Mouse (Mus musculus) hindbrain, embryonic 10.5 days (tissue): Measurements from ENCODE around the gene Gpr84. TPM values are rescaled to one million over a fixed set of nuclear protein-coding genes. Genes with fewer than 3 reads are reported as not detected.

Source experiments
- DNase-seq: peaks from one replicate; pipeline ENCODE4 v3.0.0-alpha.2; 2017; ENCODE audit warnings: low spot score
- H3K27ac ChIP-seq: fragments of 300-500 bp; sonication (generic); 2 replicates; pipeline ENCODE4 v1.5.1; 2016; ENCODE audit warnings: mild to moderate bottlenecking, moderate library complexity
- H3K27me3 ChIP-seq: fragments of 300-500 bp; sonication (generic); 2 replicates; pipeline ENCODE4 v1.6.1; 2016; ENCODE audit warnings: mild to moderate bottlenecking; ENCODE audit not compliant: poor library complexity, insufficient read depth, severe bottlenecking
- H3K36me3 ChIP-seq: fragments of 300-500 bp; sonication (generic); 2 replicates; pipeline ENCODE4 v1.6.1; 2016; ENCODE audit warnings: mild to moderate bottlenecking, moderate library complexity
- H3K4me1 ChIP-seq: fragments of 300-500 bp; sonication (generic); replicated peaks from 2 replicates; pipeline ENCODE4 v1.6.1; 2016; ENCODE audit warnings: mild to moderate bottlenecking
- H3K4me3 ChIP-seq: fragments of 300-500 bp; sonication (generic); 2 replicates; pipeline ENCODE4 v1.5.1; 2016; ENCODE audit warnings: mild to moderate bottlenecking, moderate library complexity
- H3K9me3 ChIP-seq: fragments of 300-500 bp; sonication (generic); 2 replicates; pipeline ENCODE4 v1.6.1; 2016; ENCODE audit warnings: mild to moderate bottlenecking, moderate library complexity
- WGBS: fragments of 180-500 bp; shearing (Covaris S2); methylation state at CpG from one replicate; pipeline ENCODE4 v1.1.7; 2016; 5-methylcytosine and 5-hydroxymethylcytosine counted together
- polyA plus RNA-seq: library from polyadenylated mRNA; unstranded; fragments of >200 nt; fragmentation: Nextera tagmentation; extraction: Ambion mirVana; gene quantifications from 2 replicates; pipeline ENCODE4 v1.2.1, GENCODE M21; 2016

Gpr84 gene
- 0.31 and 0.36 TPM in 2 replicates for polyA plus RNA-seq

GRCm38 (mm10) chr15:103310365-103310910, at the start of gene Gpr84:
Gene Gpr84 (minus strand): TSS chr15:103310612.
- H3K36me3 ChIP-seq = peaks cover 14% of the 10 kb centered on the region
- DNase-seq = no peak
- peaks cover 35% of the 10 kb centered on the region for H3K27me3 ChIP-seq
- 66% methylated on average over 6 of the region's 6 CpGs for WGBS
- no peaks in the 10 kb centered on the region for H3K9me3 ChIP-seq
- H3K27ac ChIP-seq = no peak within 1 kb of the TSS
- peaks cover 57% of the 10 kb centered on the region for H3K4me1 ChIP-seq
- no peak within 1 kb of the TSS for H3K4me3 ChIP-seq

DNA sequence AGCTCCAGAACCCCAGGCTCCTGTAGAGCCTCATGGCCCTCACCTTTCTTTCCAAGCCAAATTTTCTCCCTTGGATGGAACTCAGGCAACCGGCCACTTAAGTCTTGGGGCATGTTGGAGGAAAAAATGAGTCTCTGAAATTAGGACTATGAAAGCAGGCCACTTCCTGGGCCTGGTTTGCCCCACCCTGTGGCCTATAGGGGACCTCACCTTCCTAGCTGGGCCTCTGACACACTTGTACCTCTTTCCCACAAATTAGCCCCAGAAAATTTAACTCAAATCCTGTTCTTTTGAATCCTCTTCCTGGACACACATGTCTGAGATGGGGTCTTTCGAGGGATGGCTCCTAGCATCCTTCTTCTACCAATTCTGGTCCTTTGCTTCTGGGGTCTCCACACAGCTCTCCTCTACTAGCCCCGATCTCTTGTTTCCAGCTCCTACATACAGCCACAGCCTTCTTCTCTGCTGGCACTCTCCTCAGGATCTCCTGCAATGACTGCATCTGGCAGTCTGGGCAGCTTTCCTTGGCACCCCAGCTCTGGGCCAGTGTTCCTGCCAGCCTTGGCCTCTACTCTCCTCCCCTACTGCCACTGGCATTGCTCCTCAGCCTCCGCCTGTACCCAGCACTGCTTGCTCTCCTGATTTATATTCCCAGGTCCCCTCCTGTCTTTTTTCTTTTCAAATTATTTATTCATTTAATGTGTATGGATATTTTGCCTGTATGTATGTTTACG, 49.6 kb upstream of the Gpr84 start:
- WGBS = 93% methylated on average over 5 of the region's 5 CpGs
- Histone ChIP-seq H3K4me1 (peaks cover 31% of the 10 kb centered on the region), H3K36me3 (peaks cover 23% of the 10 kb centered on the region)

GRCm38 (mm10) chr15:103359122-103359510, 48.7 kb upstream of the Gpr84 start:
- no peak overlapping the region for H3K4me3 ChIP-seq
- peaks cover 32% of the 10 kb centered on the region for H3K36me3 ChIP-seq
- no peaks in the 10 kb centered on the region for H3K27me3 ChIP-seq
- peak overlapping the region; percentile 53; the same call in 1 of the 2 replicates for H3K27ac ChIP-seq
- no peaks in the 10 kb centered on the region for H3K9me3 ChIP-seq
- 67% methylated on average over 1 of the region's 1 CpGs for whole genome bisulfite sequencing
- DNase-seq = no peak
- H3K4me1 ChIP-seq = peaks cover 22% of the 10 kb centered on the region

More for the DNA sequence above, 49.6 kb upstream of the Gpr84 start:
- Histone ChIP-seq H3K4me3 (no peak overlapping the region), H3K27ac (no peak overlapping the region), H3K9me3 (no peaks in the 10 kb centered on the region), H3K27me3 (no peaks in the 10 kb centered on the region)
- DNase-seq = no peak

DNA sequence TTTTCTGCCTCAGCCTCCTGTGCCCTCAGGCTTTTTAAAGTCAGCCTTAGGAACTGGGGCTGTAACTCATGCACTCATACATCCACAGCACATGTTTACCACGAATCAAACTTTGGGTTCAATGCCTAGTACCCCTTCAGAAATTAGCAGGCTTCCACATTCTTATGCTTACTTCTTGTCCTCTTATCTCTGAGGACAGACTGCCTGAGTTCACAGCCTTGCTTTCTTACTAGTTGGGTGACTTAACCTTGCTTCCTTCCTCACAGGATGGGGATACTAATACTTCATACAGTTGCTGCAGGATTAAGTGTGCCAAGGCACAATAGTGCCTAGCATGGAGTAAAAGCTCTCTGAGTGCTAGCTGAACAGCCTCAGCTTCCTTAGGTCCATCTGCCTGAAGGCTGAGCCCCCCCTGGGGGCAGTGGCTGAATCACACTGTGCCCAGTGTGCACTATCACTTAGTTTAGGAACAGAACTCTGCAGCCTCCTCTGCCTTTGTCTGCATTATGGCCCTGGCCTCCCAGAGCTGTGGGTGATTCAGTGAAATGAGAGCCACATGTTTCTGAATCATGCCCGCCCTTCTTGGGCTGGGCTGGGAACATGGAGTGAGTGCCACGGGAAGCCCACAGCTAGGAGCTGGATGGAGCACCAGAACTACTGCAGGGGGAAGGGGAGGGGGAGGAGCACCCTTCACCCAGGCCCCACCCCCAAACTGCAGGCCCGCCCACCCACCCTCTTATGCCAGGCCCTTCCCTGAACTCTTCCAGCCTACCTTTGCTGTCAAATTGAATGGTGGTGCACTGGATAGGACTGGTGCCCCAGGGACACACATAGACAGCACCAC, 48.1 kb upstream of the Gpr84 start:
- no peak for DNase-seq
- H3K4me3 ChIP-seq = no peak overlapping the region
- no peaks in the 10 kb centered on the region for H3K27me3 ChIP-seq
- peak overlapping the region; percentile 53; the same call in 1 of the 2 replicates for H3K27ac ChIP-seq
- WGBS = 30% methylated on average over 4 of the region's 4 CpGs
- H3K9me3 ChIP-seq = no peaks in the 10 kb centered on the region
- peaks cover 38% of the 10 kb centered on the region for H3K36me3 ChIP-seq
- H3K4me1 ChIP-seq = peaks cover 19% of the 10 kb centered on the region

- no peaks in the 10 kb centered on the region for H3K27me3 ChIP-seq
- H3K9me3 ChIP-seq = no peaks in the 10 kb centered on the region
- no peak overlapping the region for H3K4me3 ChIP-seq
- 85% methylated on average over 4 of the region's 4 CpGs for WGBS
- peaks cover 45% of the 10 kb centered on the region for H3K36me3 ChIP-seq
- no peak for DNase-seq
- no peak overlapping the region for H3K27ac ChIP-seq
- peaks cover 19% of the 10 kb centered on the region for H3K4me1 ChIP-seq
These were observed 47.4 kb upstream of the Gpr84 start for GRCm38 (mm10) chr15:103357817-103358216.

GRCm38 (mm10) chr15:103356130-103356529, 45.7 kb upstream of the Gpr84 start:
- Histone ChIP-seq H3K4me1 (peaks cover 19% of the 10 kb centered on the region), H3K27me3 (no peaks in the 10 kb centered on the region), H3K9me3 (no peaks in the 10 kb centered on the region), H3K4me3 (no peak overlapping the region), H3K27ac (no peak overlapping the region), H3K36me3 (peaks cover 60% of the 10 kb centered on the region)
- 86% methylated on average over 4 of the region's 4 CpGs for WGBS
- no peak for DNase-seq

GRCm38 (mm10) chr15:103355420-103355819, 45.0 kb upstream of the Gpr84 start:
- Histone ChIP-seq H3K9me3 (no peaks in the 10 kb centered on the region), H3K4me1 (peaks cover 19% of the 10 kb centered on the region), H3K27ac (no peak overlapping the region), H3K27me3 (no peaks in the 10 kb centered on the region), H3K4me3 (no peak overlapping the region), H3K36me3 (peaks cover 67% of the 10 kb centered on the region)
- DNase-seq = no peak
- WGBS = 86% methylated on average over 4 of the region's 4 CpGs

DNA sequence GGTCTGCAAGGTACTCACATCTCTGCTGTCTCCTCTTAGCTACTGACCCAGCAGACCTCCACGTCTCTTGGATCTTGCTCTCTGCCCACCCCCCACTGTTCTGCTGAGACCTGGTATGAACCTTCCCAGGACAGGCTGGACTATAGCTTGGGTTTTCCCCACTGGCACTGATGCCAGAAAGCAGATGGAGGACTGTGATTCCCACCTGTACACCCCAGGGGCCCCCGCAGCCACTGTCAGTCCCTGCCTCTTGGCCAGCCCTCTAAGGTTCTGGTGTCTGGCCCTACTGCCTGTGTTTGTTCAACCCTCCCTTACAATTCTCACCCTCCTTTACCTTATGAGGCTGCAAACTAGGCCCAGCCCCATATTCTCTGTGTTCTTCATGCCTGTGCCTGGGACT, 44.3 kb upstream of the Gpr84 start:
- H3K27ac ChIP-seq = no peak overlapping the region
- H3K27me3 ChIP-seq = no peaks in the 10 kb centered on the region
- WGBS = 86% methylated on average over 2 of the region's 2 CpGs
- H3K9me3 ChIP-seq = no peaks in the 10 kb centered on the region
- H3K36me3 ChIP-seq = peaks cover 74% of the 10 kb centered on the region
- no peak for DNase-seq
- peaks cover 18% of the 10 kb centered on the region for H3K4me1 ChIP-seq
- no peak overlapping the region for H3K4me3 ChIP-seq

- no peak overlapping the region for H3K4me3 ChIP-seq
- no peaks in the 10 kb centered on the region for H3K9me3 ChIP-seq
- H3K27ac ChIP-seq = no peak overlapping the region
- DNase-seq = no peak
- WGBS = 91% methylated on average over 11 of the region's 11 CpGs
- H3K4me1 ChIP-seq = peaks cover 7% of the 10 kb centered on the region
- H3K36me3 ChIP-seq = peaks cover 84% of the 10 kb centered on the region
- H3K27me3 ChIP-seq = no peaks in the 10 kb centered on the region
These were observed 43.3 kb upstream of the Gpr84 start for GRCm38 (mm10) chr15:103353511-103354256.

- peaks cover 92% of the 10 kb centered on the region for H3K36me3 ChIP-seq
- DNase-seq = peak; percentile 66
These were observed 42.4 kb upstream of the Gpr84 start for GRCm38 (mm10) chr15:103352856-103353255.

DNA sequence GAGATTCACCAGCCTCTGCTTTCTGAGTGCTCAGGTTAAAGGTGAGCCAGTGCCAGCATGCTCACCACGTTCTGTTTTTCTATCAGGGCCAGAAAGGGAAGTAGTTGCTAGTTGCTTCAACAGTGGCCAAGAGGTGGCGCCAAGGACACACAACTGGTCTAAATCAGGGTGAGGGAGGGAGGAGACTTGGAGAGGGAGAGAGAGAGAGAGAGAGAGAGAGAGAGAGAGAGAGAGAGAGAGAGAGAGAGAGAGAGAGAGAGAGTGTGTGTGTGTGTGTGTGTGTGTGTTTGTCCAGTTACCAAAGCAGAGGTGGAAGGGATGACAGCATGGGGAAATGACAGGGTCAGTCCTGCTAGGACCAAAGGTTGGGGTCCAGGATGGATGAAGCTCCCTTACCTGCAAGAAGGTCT, 36.9 kb upstream of the Gpr84 start:
- peak; percentile 53 for DNase-seq
- 10% methylated on average over 2 of the region's 2 CpGs for WGBS

More at GRCm38 (mm10) chr15:103352856-103353255, 42.4 kb upstream of the Gpr84 start:
- H3K27ac ChIP-seq = no peak overlapping the region
- H3K9me3 ChIP-seq = no peaks in the 10 kb centered on the region
- no peak overlapping the region for H3K4me3 ChIP-seq
- no peaks in the 10 kb centered on the region for H3K27me3 ChIP-seq
- peaks cover under 1% of the 10 kb centered on the region; the same call in 1 of the 2 replicates for H3K4me1 ChIP-seq
- whole genome bisulfite sequencing = 45% methylated on average over 4 of the region's 4 CpGs

DNA sequence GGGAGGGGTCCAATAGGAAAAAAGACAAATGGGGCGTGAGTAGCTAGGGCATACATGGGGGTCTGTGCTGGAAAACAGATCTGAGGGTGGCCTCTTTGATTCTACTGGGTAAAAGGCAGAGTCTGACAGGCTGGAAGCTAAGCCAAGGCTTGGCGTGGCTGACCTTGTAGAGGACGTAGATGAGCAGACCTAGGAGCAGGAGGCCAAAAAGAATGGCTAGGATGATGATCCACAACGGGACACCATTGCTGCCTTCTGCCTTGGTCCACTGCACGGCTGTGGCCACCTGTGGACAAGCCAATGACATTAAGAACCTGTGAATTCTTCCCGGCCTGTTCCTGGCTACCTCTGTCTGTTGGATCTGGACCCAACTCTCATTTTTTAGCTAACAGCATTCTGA, 35.4 kb upstream of the Gpr84 start:
- H3K36me3 ChIP-seq = peaks cover 67% of the 10 kb centered on the region
- no peaks in the 10 kb centered on the region for H3K9me3 ChIP-seq
- H3K27ac ChIP-seq = no peak overlapping the region
- no peak for DNase-seq
- peaks cover 22% of the 10 kb centered on the region for H3K4me1 ChIP-seq
- no peak overlapping the region for H3K4me3 ChIP-seq
- WGBS = 85% methylated on average over 6 of the region's 6 CpGs
- peaks cover 14% of the 10 kb centered on the region for H3K27me3 ChIP-seq

More for the DNA sequence above, 36.9 kb upstream of the Gpr84 start:
- no peaks in the 10 kb centered on the region for H3K9me3 ChIP-seq
- H3K27ac ChIP-seq = no peak overlapping the region
- no peak overlapping the region for H3K4me3 ChIP-seq
- peaks cover 7% of the 10 kb centered on the region for H3K4me1 ChIP-seq
- H3K27me3 ChIP-seq = no peaks in the 10 kb centered on the region
- H3K36me3 ChIP-seq = peaks cover 82% of the 10 kb centered on the region
